In the genomic region with DNA sequence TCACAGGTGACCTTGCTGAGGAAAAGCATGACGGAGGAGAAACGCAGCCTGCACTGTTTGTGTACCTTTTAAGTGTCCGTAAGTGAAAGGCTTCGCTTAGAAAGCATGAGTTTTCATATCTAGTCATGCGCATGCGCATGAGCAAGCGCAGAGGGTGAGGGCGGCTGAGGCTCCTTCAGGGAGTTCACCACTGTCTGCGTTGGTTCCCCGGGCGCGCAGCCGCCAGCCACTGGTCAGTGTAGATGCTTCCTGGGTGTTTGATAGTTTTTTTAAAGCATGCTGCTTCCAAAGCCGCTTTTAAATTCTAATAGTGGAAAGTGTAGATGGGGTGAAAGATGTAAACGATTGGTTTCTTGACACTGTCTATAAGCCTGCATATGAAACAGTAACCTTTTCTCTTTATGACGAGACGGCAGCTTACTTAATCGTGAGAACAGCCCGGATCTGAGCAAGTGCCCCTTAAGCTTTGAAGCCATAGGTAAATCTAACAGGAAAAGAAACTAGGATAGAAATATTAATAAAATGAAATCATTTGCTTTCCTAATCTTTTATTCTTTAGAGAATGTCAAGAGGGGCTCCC, we compare ENCODE assay signal across 8 mouse cellular contexts. TPM values are rescaled to one million over a fixed set of nuclear protein-coding genes. Genes with fewer than 3 reads are reported as not detected.
DNase-seq lines count a peak whose midpoint lies in the region; ATAC-seq and TF ChIP-seq lines count a peak whose summit lies in the region.

No protein-coding gene starts in this region.

- H3K27ac ChIP-seq in embryonic facial prominence, embryonic 13.5 days: no peak overlapping the region
- no peak overlapping the region for H3K27ac ChIP-seq in intestine, postnatal 0 days (ENCODE audit: low read depth, low read length)

- 4% methylated on average over 19 of the region's 19 CpGs for WGBS in embryonic facial prominence, embryonic 13.5 days
- WGBS in intestine, postnatal 0 days: 2% methylated on average over 19 of the region's 19 CpGs

- H3K9ac ChIP-seq in embryonic facial prominence, embryonic 13.5 days: peak overlapping the region; percentile 66
- no peak overlapping the region for H3K9ac ChIP-seq in intestine, postnatal 0 days (ENCODE audit: low read depth, low read length)

- no peaks in the 10 kb centered on the region for H3K9me3 ChIP-seq in embryonic facial prominence, embryonic 13.5 days
- no peaks in the 10 kb centered on the region for H3K9me3 ChIP-seq in intestine, postnatal 0 days (ENCODE audit: control insufficient read depth)

- intact Hi-C loops in left cerebral cortex, postnatal 36 days (cut with DNase I): loop anchor here (5.0 to 10.0 kb wide), 3 partner anchors 118 to 465 kb away; a partner anchor contains a TSS

- H3K4me1 ChIP-seq in embryonic facial prominence, embryonic 13.5 days: peaks cover 10% of the 10 kb centered on the region
- 0 out of 2 replicates have a peak, but pooled peaks cover 7% of the 10 kb centered on the region for H3K4me1 ChIP-seq in intestine, postnatal 0 days (replicated peaks; ENCODE audit: control insufficient read depth, insufficient read depth, low read length)

- ATAC-seq in embryonic facial prominence, embryonic 13.5 days (ENCODE audit: insufficient number of reproducible peaks, insufficient read depth, low FRiP score, low TSS enrichment, low read depth): no peak; the same call in 1 of the 2 replicates
- ATAC-seq in intestine, postnatal 0 days: peak; percentile 74
- ATAC-seq in megakaryocyte-erythroid progenitor cell, adult 5-6 weeks (replicated peaks; ENCODE audit: low FRiP score, low TSS enrichment, poor library complexity, severe bottlenecking): peak; percentile 95

- no peaks in the 10 kb centered on the region for H3K36me3 ChIP-seq in embryonic facial prominence, embryonic 13.5 days
- H3K36me3 ChIP-seq in intestine, postnatal 0 days (ENCODE audit: control insufficient read depth, insufficient read depth): no peaks in the 10 kb centered on the region

- H3K27me3 ChIP-seq in embryonic facial prominence, embryonic 13.5 days: peaks cover 33% of the 10 kb centered on the region
- no peaks in the 10 kb centered on the region; the same call in 1 of the 2 replicates for H3K27me3 ChIP-seq in intestine, postnatal 0 days (replicated peaks; ENCODE audit: control insufficient read depth, insufficient read depth, low read length)

- H3K4me3 ChIP-seq in embryonic facial prominence, embryonic 13.5 days: peak overlapping the region; percentile 51
- H3K4me3 ChIP-seq in intestine, postnatal 0 days (ENCODE audit: low read depth, low read length): peak overlapping the region; percentile 47

- H3K4me2 ChIP-seq in embryonic facial prominence, embryonic 13.5 days: peak overlapping the region; percentile 97
- peak overlapping the region; percentile 85 for H3K4me2 ChIP-seq in intestine, postnatal 0 days (replicated peaks; ENCODE audit: low read depth)

- no peak for TF ChIP-seq CTCF in intestine, postnatal 0 days (IDR thresholded peaks at IDR 0.05; ENCODE audit: low read depth)

- peak; percentile 89 for DNase-seq in adrenal gland, postnatal 14 days
- peak; percentile 97 for DNase-seq in heart, adult 11 months
- peak; percentile 84 to 86 for DNase-seq in left cerebral cortex, postnatal 36 days (ENCODE audit: low spot score in 2 of 2)
- DNase-seq in right cerebral cortex, postnatal 14 days: peak; percentile 75
- peak; percentile 68 for DNase-seq in urinary bladder, postnatal 25 days (ENCODE audit: low spot score)

RNA-seq across cellular contexts. Expression of a gene that starts 18.1 kb away (rescaled TPM):
- total RNA-seq in adrenal gland, postnatal 14 days (2021): 15.1 and 19.1 TPM in 2 replicates
- polyA plus RNA-seq in embryonic facial prominence, embryonic 13.5 days (2015; fragmentation: Nextera tagmentation; extraction: Ambion mirVana): 9.9 and 11.9 TPM in 2 replicates
- polyA plus RNA-seq in intestine, postnatal 0 days (2015; fragmentation: Nextera tagmentation; extraction: Ambion mirVana): 2.5 and 3.2 TPM in 2 replicates
- 10 to 100 TPM; 93.9 to 96.4 TPM for total RNA-seq in left cerebral cortex, postnatal 36 days (2021)
- total RNA-seq in megakaryocyte-erythroid progenitor cell, adult 5-6 weeks (2014; fragmentation: Nextera tagmentation): 2.0 and 2.1 TPM in 2 replicates
- 0.57 and 1.9 TPM in 2 replicates for total RNA-seq in megakaryocyte-erythroid progenitor cell, adult 5-6 weeks (2017)
